Mouse (Mus musculus) kidney, adult 8-10 months (tissue): ENCODE results near the gene Car2.

Experiments
- DNase-seq, 2 experiments: peaks; one replicate each; pipeline ENCODE4 v3.0.0; 2022

Gene Car2

DNA sequence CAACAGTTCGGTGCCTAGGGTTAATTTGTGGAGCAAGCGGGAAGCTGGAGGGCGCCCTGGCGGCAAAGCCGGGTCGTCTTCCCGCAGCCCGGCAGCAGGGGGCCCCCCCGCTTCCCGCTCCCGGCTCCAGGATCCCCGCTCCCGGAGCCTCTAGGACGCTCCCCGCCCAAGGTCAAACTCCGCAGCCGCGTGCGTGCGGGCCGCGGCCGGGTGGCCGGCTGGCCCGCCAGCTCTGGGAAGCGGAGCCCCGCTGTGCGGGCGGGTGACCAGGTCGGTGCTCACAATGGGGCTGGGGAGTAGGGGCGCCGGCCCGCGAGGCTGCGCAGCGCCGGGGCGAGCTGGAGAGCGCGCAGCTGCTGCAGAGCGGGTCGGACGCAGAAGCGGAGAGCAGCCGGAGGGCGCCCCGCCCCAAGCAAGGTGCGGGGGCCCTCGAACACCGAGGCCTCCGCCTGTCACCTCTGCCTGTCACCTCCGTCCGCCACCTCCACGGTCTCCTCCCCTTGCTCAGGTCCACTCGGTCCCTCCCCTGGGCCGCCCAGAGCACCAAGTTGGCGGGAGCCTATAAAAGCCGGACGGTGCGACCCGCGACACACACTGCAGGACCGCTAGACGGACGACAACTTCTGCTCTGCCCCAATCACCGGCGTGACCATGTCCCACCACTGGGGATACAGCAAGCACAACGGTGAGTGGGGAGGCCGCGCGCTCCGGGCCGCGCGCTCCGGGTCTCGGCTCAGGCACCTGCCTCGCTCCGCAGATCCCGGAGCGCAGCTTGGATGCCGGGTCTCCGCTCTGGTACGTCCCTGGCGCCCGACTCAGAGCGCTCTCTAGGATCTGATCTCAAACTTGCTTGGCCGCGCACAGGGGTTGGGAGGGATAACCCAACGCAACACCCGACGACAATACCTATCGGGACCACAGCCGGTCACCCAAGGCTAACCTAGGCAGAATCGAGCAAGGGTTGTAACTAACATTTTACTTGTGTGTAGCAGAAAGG is at the start of gene Car2:
Gene Car2, plus strand, starts transcription at position 172 of the 997 bp plus-strand sequence.
- peak; percentile 70 to 82 for DNase-seq

DNA sequence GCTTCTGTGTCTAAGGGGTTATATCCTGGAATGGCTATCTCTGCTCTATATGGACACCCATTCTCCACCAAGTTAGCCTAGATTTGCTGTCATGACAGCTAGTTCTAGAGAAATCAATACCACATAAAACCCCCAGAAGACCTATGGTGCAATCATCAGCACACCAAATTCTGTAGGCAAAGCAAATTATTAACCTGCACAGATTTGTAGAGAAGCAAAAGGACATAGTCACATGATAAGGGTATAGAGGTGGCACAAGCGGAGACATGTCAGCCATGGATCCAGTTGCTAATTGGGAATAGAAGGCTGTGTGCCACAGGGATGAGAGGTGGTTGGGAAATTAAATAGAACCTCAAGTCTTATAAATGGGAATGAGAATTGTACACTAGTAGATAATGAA is 47.1 kb upstream of the Car2 start:
- DNase-seq, result no peak

DNA sequence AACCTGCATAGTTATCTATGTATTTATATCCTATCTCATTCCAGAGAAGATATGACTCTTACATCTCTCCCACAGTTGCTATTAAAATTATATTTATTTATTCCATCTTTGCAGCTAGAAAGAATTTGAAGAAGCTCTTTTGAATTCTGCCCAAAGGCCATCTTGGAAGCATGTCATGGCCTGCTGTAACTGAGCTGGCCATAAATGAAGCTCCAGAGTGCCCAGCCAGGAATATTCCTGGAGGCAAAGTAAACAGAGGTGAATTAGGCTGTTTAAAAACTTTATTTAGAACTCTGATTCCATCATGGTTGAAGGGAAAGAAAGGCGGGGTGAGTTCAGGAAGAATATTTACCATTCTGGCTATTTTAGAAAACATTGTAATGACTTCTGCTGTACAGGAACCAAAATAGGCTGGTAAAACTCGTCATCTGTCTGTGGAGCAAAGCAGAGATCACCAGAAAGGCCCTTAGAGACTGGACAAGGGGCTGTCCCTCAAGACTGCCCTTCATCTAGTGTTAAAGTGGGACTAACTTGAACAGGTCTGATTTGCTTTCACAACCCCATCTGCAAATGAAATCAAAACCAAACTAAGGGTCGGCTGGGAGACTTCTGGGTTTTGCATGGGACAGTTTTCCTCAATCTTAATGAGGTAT is 46.5 kb upstream of the Car2 start:
- DNase-seq, result no peak

DNA sequence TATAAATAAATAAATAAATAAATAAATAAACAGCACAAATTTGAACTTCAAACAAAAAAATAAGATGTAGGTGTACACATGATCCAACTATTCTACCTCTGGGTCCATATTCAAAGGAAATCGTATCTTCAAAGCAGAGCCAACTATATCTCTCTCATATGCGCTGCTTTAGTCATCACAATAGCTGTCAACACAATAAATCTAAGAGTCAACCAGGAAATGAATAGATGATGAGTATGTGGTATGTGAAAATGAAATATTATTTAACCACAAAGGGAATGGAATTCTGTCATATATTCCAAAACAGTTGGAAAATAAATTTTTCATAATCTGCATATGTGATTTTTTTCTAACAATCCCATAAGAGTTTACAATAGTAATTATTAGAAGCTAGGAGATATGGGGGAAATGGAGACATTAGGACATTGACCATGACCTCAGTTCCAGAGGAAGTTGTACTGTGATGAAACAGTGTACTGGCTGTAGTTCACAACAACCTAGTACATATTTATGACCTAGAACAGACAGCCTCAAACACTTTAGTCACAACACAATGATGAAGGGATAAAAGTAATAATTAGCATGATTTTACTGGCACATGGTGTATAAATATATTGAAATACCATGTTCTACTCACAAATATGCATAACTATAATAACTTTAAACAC is 37.4 kb upstream of the Car2 start:
- no peak for DNase-seq

DNA sequence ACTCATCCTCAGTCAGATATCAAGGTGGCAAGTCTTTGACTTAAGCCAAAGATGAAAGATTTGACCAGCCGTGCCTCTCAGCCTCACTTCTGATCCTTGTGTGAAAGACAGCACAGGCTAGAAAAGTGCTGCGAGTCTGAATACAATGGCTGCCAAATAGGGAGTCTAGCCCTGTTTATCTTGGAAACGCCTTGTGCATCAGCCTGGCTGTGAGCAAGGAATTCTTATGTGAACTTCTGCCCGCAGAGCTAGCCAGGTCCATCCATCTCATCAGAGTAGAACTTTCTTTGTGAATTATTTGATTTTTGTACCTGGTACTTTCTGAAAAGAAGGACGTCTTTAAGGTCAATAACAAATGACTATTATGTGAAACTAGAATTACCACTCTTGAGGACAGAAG is 32.1 kb upstream of the Car2 start:
- no peak for DNase-seq

DNA sequence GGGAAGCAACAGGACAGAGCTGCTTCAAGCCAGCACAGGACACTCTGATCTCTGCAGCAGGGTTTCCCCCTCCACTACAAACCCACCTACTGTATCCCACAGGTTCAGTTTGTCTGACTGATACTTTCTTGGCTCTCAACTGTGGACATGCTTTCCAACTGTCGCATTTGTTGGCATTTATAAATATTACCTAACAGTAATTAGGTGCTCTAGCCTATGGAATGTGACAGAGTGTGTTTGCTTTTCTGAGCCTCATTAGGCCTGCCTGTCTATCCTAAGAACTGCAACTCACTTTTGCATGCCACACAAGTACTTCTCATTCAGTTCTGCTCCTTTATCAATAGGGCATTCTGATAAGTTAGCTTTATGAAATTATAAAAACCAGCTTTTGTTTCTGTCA is 31.6 kb upstream of the Car2 start:
- no peak for DNase-seq

DNA sequence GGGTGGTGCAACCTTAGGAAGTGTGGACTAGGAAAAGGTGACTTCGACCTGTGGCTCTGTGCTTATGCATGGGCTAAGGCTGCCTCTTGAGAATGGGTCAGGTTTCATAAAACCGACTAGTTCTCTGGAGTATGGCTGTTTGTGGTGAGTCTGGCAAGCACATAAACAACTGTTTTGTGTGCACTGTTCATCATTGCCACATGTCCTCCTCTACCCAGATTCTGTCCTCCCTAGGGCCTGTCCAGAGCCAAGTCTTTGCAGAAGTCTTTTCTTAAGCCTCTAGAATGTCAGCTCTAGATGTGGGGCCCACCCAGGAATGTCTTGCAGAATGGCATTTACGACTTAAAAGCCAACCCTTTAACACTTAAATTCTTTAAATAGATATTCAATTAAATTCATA is 28.2 kb upstream of the Car2 start:
- DNase-seq, result no peak

DNA sequence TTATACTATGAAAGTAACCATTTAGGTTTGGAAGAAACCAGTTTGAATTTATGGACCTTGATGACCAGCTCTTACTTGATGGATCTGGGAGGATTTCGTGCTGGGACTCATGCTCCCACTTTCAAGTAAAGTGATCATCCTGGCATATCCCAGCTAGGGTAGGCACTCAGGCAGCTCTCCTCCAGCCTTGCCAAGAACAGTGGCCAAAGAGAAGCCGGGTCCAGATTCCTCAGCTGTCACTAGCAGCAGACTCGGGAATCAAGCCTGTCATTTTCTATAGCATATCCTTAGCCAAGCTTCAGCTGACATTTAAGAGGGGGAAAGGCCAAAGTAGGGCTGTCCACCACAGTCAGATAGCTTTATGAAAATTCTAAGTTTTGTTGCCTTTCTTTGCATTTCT is 25.8 kb upstream of the Car2 start:
- no peak for DNase-seq

DNA sequence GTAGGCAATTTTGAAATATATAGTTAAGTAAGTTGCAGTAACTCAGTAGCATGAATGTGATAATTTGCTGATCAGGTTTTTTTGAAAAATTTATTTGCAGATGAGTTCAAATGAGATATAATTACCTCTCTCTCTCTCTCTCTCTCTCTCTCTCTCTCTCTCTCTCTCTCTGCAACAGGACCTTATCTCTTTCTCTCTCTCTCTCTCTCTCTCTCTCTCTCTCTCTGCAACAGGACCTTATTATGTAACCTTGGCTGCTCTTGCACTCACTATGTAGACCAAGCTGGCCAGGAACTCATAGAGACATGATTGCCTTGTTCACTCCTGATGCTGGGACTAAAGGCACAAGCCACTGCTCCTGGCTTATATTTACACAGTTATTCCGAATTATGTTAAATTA is 24.9 kb upstream of the Car2 start:
- no peak for DNase-seq

DNA sequence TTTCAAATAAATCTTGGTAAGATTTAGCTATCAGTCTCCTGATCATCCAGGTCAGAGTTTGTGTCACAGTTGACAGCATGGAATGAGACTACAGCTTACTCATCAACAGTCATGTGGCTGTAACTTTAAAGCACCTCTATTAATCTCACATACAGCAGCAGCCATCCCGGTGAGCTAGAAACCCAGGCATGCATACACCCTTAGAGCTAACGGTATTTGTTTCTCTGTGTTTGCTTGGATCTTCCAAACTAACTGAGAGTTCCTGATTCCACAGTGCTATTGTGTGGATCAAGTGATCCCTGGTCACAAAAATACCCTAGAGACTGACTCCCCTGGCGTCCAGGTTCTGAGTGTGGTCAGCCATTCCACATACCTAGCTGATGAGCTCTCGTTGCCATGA is 24.3 kb upstream of the Car2 start:
- no peak for DNase-seq

DNA sequence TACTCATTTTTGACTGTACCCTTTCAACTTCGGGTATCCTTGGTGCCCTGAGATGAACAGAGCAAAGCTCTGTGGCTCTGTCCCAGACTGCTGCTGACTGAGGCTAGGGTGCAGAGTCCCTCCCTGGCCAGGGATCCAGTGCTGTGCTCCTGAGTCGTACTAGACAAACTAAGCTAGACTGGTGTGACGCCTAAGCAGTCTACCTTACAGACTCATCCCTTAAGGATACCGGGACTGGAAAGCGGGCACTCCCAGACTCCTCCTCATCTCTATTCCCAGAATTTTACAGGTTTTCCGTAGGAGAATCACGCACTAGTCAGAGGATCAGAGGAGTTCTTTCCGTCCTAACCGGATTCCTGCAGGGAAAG is 23.4 kb upstream of the Car2 start:
- DNase-seq, result no peak

DNA sequence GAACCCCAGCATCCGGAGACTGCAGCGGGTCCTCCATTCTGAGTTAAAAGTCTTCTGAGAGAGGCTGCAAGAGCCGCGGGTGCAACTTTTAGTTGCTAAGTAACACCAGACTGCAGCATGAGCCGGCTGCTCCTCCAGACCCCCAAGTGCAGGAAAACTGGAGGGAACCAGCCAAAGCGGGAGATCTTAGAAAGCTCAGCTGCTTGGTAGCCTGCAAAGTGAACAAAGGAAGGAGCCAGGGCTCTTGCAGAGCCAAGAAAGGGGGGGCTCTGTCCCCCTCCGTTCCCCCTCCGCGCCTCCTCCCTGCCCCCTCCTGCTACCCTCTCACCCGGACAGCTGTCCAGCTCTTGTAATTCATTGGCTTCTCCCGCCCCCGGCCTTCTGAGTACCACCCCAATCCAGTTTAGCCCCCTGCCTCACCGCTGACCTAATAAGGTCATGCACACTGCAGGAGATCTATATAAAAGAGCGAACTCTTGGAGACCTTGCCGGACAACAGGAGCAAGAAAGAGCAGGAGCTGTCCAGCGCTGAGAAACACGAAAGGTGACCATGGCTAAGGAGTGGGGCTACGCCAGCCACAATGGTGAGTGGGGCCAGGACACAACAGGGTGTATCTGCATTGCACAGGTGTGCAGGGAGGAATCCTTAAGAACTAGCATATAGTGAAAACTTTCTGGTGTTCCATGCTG is 22.9 kb upstream of the Car2 start, which contains the start of gene Car3:
Gene Car3, plus strand, starts transcription at position 491 of the 690 bp plus-strand sequence.
- no peak for DNase-seq

DNA sequence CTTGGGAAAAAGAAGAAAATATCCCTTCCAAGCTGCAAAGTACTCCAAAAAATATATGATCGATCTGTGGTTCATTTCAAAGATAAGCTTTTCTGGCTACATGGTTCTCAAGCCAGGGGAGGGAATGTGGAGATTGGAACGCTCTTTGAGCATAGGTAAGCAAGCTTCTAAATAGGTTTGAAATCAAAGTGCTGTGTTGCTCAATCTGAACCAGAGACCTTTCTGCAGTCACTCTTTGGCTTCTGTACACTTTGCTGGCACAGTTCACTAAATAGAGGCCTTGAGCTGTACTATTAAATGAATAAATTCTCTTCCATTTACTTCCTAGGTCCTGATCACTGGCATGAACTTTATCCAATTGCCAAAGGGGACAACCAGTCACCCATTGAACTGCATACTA is 22.2 kb upstream of the Car2 start:
- no peak for DNase-seq

DNA sequence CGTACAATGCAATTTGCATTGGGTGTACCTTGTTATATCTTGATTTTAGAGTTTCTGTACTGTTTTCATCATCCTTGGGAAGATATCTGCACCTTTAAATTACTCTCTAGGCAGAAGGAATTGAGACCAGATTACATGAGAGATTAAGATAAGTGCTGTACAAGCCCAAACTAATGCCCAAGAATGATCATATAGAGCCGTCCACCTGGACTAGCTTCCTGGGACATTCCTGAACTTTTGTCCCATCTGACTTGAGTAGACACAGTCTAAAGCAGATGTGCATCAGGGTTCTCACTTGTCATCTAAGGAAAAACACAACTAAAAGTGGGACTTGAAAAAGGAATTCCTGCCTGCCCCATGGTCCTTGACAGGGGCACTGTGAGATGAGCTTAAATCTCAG is 20.1 kb upstream of the Car2 start:
- DNase-seq, result no peak

DNA sequence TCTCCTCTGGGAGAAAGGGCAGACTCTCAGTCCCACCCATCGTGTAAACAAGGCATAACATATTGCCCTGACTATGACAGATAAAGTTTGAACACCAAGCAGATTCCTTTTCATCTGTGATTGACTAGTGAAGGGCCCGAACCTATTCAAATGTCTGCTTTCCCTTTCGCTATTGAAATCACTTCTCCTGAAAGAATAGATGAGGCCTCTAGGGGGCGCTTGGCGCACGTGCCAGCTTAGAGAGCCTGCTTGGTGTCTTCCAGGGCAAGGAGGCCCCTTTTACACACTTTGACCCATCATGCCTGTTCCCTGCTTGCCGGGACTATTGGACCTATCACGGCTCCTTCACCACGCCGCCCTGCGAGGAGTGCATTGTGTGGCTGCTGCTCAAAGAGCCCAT is 16.3 kb upstream of the Car2 start:
- peak; percentile 63 to 77 for DNase-seq

DNA sequence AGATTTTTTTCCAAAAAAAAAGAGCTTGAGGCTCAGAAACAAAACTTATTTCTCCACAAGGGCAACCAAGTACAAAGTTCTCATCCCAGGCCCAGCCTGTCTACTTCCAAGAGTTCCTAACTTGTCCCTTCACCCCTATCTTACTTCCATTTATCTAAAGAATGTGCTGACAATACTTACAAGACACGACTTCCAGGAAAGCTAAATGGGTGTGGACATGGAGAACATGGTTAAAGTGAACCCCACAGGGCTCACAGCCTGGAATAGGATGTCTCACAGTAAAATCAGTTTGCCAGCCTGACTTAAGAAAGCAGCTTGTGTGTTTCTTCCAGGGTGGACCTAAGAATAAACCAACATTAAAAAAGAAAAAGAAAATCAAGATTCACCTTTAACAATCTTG is 15.5 kb upstream of the Car2 start:
- DNase-seq, result no peak

DNA sequence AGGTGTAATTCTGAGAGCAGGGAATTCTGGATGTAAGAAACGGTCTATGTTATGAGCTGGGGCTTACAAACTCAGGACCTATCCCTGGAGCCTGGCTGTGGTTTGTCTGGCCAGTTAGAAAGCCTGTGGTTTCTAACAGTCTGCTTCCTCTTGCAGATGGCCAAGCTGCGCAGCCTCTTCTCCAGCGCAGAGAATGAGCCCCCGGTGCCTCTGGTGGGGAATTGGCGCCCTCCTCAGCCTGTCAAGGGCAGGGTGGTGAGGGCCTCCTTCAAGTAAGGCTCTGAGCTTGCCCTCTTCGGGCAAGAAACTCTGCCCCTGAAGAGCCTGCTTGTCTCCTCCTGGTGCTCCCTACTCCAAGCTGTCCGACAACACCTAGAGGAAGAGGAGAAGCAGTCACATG is 14.7 kb upstream of the Car2 start:
- DNase-seq, result peak in 1 of 2 experiments; percentile 51

DNA sequence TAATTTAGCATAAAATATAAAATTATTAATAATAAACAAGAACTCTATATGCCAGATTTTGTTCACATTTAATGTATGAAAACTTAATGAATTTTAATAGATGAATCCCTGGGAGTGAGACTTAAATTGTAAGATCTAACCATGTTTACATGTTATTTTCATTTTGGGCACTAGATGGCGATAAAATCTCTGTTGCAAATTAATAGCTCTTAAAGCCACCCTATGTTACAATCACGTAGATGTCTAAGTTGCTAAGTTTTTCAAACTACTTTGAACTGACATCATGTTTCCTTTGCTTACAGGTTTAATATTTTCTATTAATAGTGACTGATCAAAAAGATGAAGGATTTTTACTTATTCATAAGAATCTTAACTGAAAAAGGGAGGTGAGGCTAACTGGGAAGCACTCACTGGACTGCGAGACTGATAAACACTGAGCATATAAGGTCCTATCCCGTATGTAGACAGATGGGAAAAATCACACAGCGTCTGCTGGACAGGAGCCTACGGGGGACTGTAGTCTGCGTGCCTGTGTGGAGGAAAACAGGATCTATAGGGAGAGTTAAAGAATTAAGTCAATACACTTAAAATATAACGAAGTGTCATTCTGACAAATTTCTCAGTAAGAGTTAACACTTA is 11.6 kb upstream of the Car2 start:
- peak in 1 of 2 experiments; percentile 30 for DNase-seq

DNA sequence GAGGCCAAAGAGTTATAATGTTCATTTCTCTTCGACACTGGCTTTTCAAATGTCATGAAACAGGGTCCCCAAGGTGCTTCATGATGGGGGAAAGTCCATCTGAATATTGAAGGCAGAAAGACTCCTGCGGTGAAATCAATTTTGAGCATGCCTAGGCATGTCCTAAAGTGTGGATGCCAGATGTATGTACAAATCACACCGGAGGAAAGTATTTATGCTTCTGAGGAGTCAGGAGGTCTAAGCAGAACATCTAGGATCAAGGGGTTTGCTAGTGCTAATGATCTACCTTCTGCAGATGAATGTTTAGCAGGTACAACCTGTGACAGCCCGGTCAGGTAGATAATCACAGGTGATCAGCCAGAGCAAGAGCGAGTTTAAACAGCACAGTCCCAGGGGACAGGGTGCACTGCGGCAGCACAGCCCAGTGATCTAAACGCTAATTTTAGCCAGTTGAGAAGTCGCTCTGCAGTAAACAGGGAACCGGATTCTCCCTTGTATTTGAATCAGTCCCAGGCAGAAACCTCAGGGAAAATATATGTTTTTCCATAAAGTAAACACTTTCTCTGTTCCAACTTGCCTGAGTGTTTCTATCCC is 9.7 kb upstream of the Car2 start:
- DNase-seq, result no peak

DNA sequence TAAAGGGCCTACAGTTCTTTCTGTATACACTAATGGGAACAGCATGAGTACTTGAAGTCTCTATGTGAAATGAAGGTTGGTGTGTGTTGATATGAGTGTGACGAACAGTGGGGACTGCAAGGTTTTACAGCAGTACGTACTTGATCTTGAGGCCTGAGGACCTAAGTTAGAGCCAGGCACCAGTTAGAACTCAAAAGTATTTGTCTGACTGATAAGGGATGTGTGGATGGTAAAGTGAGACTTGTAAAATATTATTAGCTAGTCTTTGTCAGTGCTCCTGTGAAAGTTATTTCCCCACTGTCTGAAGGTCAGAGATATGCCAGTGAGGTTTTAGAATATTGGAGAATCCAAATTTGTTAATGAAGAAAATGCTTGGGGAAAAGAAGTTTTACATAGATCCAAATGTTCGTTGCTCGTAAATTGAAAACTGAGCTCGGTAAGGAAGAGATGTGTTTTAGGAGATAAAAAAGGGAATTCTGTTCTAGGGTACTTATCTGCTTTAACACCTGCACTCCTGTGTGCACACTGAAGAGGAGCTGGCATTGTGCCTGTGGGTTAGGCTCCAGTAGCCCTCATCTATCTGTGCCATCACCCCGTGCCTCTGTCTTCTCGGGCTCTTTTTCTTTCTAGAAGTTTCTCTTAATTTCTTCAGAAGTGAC is 8.7 kb upstream of the Car2 start:
- DNase-seq, result no peak

DNA sequence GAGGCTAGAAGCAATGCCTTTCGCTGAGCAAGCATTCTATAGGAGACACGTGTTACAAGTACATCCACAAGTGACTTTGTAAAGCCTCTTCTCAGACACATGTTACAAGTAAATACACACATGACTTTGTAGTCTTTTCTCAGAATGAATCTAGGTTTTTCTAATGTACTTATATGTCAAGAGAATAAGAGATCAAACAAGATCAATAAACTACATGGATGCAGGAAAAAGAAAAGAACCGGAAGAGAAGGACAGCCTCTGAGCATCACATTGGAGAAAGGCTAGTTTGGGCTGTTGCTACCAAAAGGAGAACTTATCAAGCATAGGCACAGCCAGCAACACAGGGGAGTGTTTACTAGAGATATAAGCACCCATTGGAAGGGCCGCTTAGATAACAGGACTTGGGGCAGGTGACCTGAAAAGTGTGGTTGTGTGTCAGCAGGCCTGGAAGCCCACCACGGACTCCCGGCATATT is 7.3 kb upstream of the Car2 start:
- DNase-seq, result no peak
